ENCODE assay signal across 8 mouse cellular contexts in the genomic region with DNA sequence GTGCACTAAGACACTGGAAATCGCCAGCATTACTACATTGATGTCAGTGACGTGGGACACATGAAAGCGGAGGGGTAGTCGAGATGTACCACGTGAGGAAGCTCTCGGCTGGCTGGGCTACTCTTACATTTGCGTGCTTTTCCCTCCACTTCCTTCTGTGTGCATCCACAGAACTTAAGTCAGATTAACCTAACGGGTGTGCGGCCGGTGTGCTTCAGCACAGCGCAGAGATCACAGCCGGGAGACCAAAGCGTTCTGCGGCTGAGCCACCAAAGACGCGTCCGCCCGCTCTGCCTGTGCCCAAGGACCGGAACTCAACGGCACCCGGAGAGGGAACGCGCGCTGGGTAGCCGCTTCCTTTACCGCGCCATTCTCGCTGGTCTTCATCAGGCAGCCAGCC. TPM values are rescaled to one million over a fixed set of nuclear protein-coding genes. Genes with fewer than 3 reads are reported as not detected.
DNase-seq lines count a peak whose midpoint lies in the region; ATAC-seq lines count a peak whose summit lies in the region.

No protein-coding gene starts in this region.

- H3K27me3 ChIP-seq in heart, embryonic 12.5 days (replicated peaks), result no peaks in the 10 kb centered on the region
- no peaks in the 10 kb centered on the region for H3K27me3 ChIP-seq in hindbrain, embryonic 15.5 days
- no peaks in the 10 kb centered on the region for H3K27me3 ChIP-seq in midbrain, embryonic 14.5 days (ENCODE audit: control insufficient read depth, insufficient read depth, low read length)

- no peak overlapping the region; the same call in 1 of the 2 replicates for H3K27ac ChIP-seq in heart, embryonic 12.5 days (ENCODE audit: poor library complexity, severe bottlenecking)
- H3K27ac ChIP-seq in brown adipose tissue, adult 24 weeks (replicated peaks; ENCODE audit: low read depth, low read length), result no peak overlapping the region
- peak overlapping the region; percentile 75 for H3K27ac ChIP-seq in hindbrain, embryonic 15.5 days (replicated peaks)
- H3K27ac ChIP-seq in midbrain, embryonic 14.5 days (replicated peaks; ENCODE audit: low read depth, low read length), result peak overlapping the region; percentile 55

- WGBS in heart, embryonic 12.5 days, result under 1% methylated on average over 28 of the region's 28 CpGs
- under 1% methylated on average over 28 of the region's 28 CpGs for WGBS in hindbrain, embryonic 15.5 days
- WGBS in midbrain, embryonic 14.5 days, result under 1% methylated on average over 28 of the region's 28 CpGs

- no peak for DNase-seq in heart, adult 11 months
- peak; percentile 70 for DNase-seq in 416B (ENCODE audit: low read depth)
- no peak for DNase-seq in midbrain, embryonic 14.5 days
- DNase-seq in gastrocnemius, postnatal 25 days, result no peak
- DNase-seq in adrenal gland, postnatal 25 days, result no peak

- H3K36me3 ChIP-seq in heart, embryonic 12.5 days, result peaks cover 28% of the 10 kb centered on the region
- H3K36me3 ChIP-seq in hindbrain, embryonic 15.5 days, result peaks cover 32% of the 10 kb centered on the region
- peaks cover 28% of the 10 kb centered on the region for H3K36me3 ChIP-seq in midbrain, embryonic 14.5 days (ENCODE audit: control insufficient read depth, insufficient read depth, low read length)

- H3K9ac ChIP-seq in heart, embryonic 12.5 days, result peak overlapping the region; percentile 81
- H3K9ac ChIP-seq in hindbrain, embryonic 15.5 days, result peak overlapping the region; percentile 62
- H3K9ac ChIP-seq in midbrain, embryonic 14.5 days (replicated peaks; ENCODE audit: low read length), result peak overlapping the region; percentile 75

- peak overlapping the region; percentile 80 for H3K4me3 ChIP-seq in heart, embryonic 12.5 days
- H3K4me3 ChIP-seq in brown adipose tissue, adult 24 weeks (ENCODE audit: insufficient read depth, low read depth, low read length), result peak overlapping the region; percentile 84
- H3K4me3 ChIP-seq in hindbrain, embryonic 15.5 days, result peak overlapping the region; percentile 81
- H3K4me3 ChIP-seq in midbrain, embryonic 14.5 days (replicated peaks; ENCODE audit: low read depth, low read length), result peak overlapping the region; percentile 88

- peak; percentile 36 for ATAC-seq in heart, embryonic 12.5 days (ENCODE audit: insufficient number of reproducible peaks, low FRiP score)
- ATAC-seq in hindbrain, embryonic 15.5 days (ENCODE audit: low FRiP score, low read depth), result peak; percentile 35
- peak; percentile 6; the same call in 1 of the 2 replicates for ATAC-seq in midbrain, embryonic 14.5 days (ENCODE audit: low FRiP score, low TSS enrichment)

- no peaks in the 10 kb centered on the region for H3K9me3 ChIP-seq in heart, embryonic 12.5 days (replicated peaks)
- H3K9me3 ChIP-seq in hindbrain, embryonic 15.5 days, result no peaks in the 10 kb centered on the region
- no peaks in the 10 kb centered on the region for H3K9me3 ChIP-seq in midbrain, embryonic 14.5 days (ENCODE audit: control insufficient read depth, low read length)

- H3K4me1 ChIP-seq in heart, embryonic 12.5 days (replicated peaks), result peaks cover 13% of the 10 kb centered on the region
- peaks cover 4% of the 10 kb centered on the region; the same call in 1 of the 2 replicates for H3K4me1 ChIP-seq in brown adipose tissue, adult 24 weeks (ENCODE audit: control insufficient read depth, insufficient read depth, insufficient read length, low read length)
- H3K4me1 ChIP-seq in hindbrain, embryonic 15.5 days (replicated peaks), result peaks cover 29% of the 10 kb centered on the region
- H3K4me1 ChIP-seq in midbrain, embryonic 14.5 days (ENCODE audit: control insufficient read depth, insufficient read depth, low read length), result peaks cover 14% of the 10 kb centered on the region

- peak overlapping the region; percentile 76 for H3K4me2 ChIP-seq in heart, embryonic 12.5 days
- peak overlapping the region; percentile 79 for H3K4me2 ChIP-seq in hindbrain, embryonic 15.5 days
- H3K4me2 ChIP-seq in midbrain, embryonic 14.5 days (ENCODE audit: low read length), result peak overlapping the region; percentile 91

RNA-seq across cellular contexts. Expression of gene Exosc1, which starts 0.5 kb away (rescaled TPM):
- 49.2 and 52.2 TPM in 2 replicates for polyA plus RNA-seq in heart, embryonic 12.5 days (2016; fragmentation: Nextera tagmentation; extraction: Ambion mirVana)
- 21.6 and 24.3 TPM in 2 replicates for polyA plus RNA-seq in brown adipose tissue, adult 24 weeks (2012; ENCODE audit: insufficient read depth, insufficient read length, missing spikeins)
- polyA plus RNA-seq in hindbrain, embryonic 15.5 days (2015; fragmentation: Nextera tagmentation; extraction: Ambion mirVana), result 52.3 and 59.8 TPM in 2 replicates
- polyA plus RNA-seq in midbrain, embryonic 14.5 days (2014; fragmentation: Nextera tagmentation; extraction: Ambion mirVana), result 56.4 and 57.4 TPM in 2 replicates
- 10 to 100 TPM; 11.4 to 16.4 TPM for total RNA-seq in gastrocnemius, postnatal 25 days (2021)
- 24.0 and 30.3 TPM in 2 replicates for total RNA-seq in adrenal gland, postnatal 25 days (2021)

RNA-seq across cellular contexts. Expression of gene Zdhhc16, which starts 0.6 kb away (rescaled TPM):
- 55.2 and 58.1 TPM in 2 replicates for polyA plus RNA-seq in heart, embryonic 12.5 days (2016; fragmentation: Nextera tagmentation; extraction: Ambion mirVana)
- 6.6 and 10.9 TPM in 2 replicates for polyA plus RNA-seq in brown adipose tissue, adult 24 weeks (2012; ENCODE audit: insufficient read depth, insufficient read length, missing spikeins)
- polyA plus RNA-seq in hindbrain, embryonic 15.5 days (2015; fragmentation: Nextera tagmentation; extraction: Ambion mirVana), result 85.9 and 86.6 TPM in 2 replicates
- 72.3 and 72.8 TPM in 2 replicates for polyA plus RNA-seq in midbrain, embryonic 14.5 days (2014; fragmentation: Nextera tagmentation; extraction: Ambion mirVana)
- total RNA-seq in gastrocnemius, postnatal 25 days (2021), result 10 to 100 TPM; 19.2 to 20.5 TPM
- total RNA-seq in adrenal gland, postnatal 25 days (2021), result 36.0 and 39.8 TPM in 2 replicates

RNA-seq across cellular contexts. Expression of gene Pgam1, which starts 21.0 kb away (rescaled TPM):
- 906 and 931 TPM in 2 replicates for polyA plus RNA-seq in heart, embryonic 12.5 days (2016; fragmentation: Nextera tagmentation; extraction: Ambion mirVana)
- 903 and 992 TPM in 2 replicates for polyA plus RNA-seq in brown adipose tissue, adult 24 weeks (2012; ENCODE audit: insufficient read depth, insufficient read length, missing spikeins)
- 530 and 573 TPM in 2 replicates for polyA plus RNA-seq in hindbrain, embryonic 15.5 days (2015; fragmentation: Nextera tagmentation; extraction: Ambion mirVana)
- polyA plus RNA-seq in midbrain, embryonic 14.5 days (2014; fragmentation: Nextera tagmentation; extraction: Ambion mirVana), result 451 and 465 TPM in 2 replicates
- total RNA-seq in gastrocnemius, postnatal 25 days (2021), result 10 to 100 TPM; 22.7 to 23.3 TPM
- total RNA-seq in adrenal gland, postnatal 25 days (2021), result 708 and 730 TPM in 2 replicates

RNA-seq across cellular contexts. Expression of gene Rrp12, which starts 36.7 kb away (rescaled TPM):
- polyA plus RNA-seq in heart, embryonic 12.5 days (2016; fragmentation: Nextera tagmentation; extraction: Ambion mirVana), result 16.9 TPM in 2 replicates
- 3.3 and 3.6 TPM in 2 replicates for polyA plus RNA-seq in brown adipose tissue, adult 24 weeks (2012; ENCODE audit: insufficient read depth, insufficient read length, missing spikeins)
- 17.6 and 19.4 TPM in 2 replicates for polyA plus RNA-seq in hindbrain, embryonic 15.5 days (2015; fragmentation: Nextera tagmentation; extraction: Ambion mirVana)
- 12.5 TPM in 2 replicates for polyA plus RNA-seq in midbrain, embryonic 14.5 days (2014; fragmentation: Nextera tagmentation; extraction: Ambion mirVana)
- total RNA-seq in gastrocnemius, postnatal 25 days (2021), result 10 to 100 TPM; 31.0 to 37.5 TPM
- total RNA-seq in adrenal gland, postnatal 25 days (2021), result 12.3 and 16.9 TPM in 2 replicates

RNA-seq across cellular contexts. Expression of gene Mms19, which starts 48.3 kb away (rescaled TPM):
- polyA plus RNA-seq in heart, embryonic 12.5 days (2016; fragmentation: Nextera tagmentation; extraction: Ambion mirVana), result 21.6 and 26.3 TPM in 2 replicates
- 8.6 and 9.6 TPM in 2 replicates for polyA plus RNA-seq in brown adipose tissue, adult 24 weeks (2012; ENCODE audit: insufficient read depth, insufficient read length, missing spikeins)
- polyA plus RNA-seq in hindbrain, embryonic 15.5 days (2015; fragmentation: Nextera tagmentation; extraction: Ambion mirVana), result 31.3 and 33.4 TPM in 2 replicates
- 28.1 and 30.4 TPM in 2 replicates for polyA plus RNA-seq in midbrain, embryonic 14.5 days (2014; fragmentation: Nextera tagmentation; extraction: Ambion mirVana)
- 1 to 10 TPM; 7.7 to 8.7 TPM for total RNA-seq in gastrocnemius, postnatal 25 days (2021)
- total RNA-seq in adrenal gland, postnatal 25 days (2021), result 19.0 and 31.0 TPM in 2 replicates

Comparison
In these comparisons a context has a peak if more than half of its experiments do, and no peak if none do; other contexts are left out.
1. H3K27ac ChIP-seq: peak in hindbrain, embryonic 15.5 days (single experiment) and midbrain, embryonic 14.5 days (single experiment); none in heart, embryonic 12.5 days (single experiment) and brown adipose tissue, adult 24 weeks (single experiment).
2. Peak in every context shown above with its lines, with median percentiles within 50 percentile points of each other: ATAC-seq, H3K4me2 ChIP-seq, H3K4me3 ChIP-seq and H3K9ac ChIP-seq.